Mouse (Mus musculus) heart, postnatal 4 days (tissue): ENCODE measurements at regions not wholly inside any gene's neighbourhood (a gene's known extent, or its start where the extent isn't known, plus 50 kb on each side); places are given as distances from the start of the nearest gene placed in this dataset.
"Not testable (repeated sequence)": the region's sequence is repeated elsewhere in the genome, so short reads cannot be mapped to it uniquely, and the experiment has no call there.

ENCODE experiments used
- DNase-seq: peaks from one replicate; pipeline ENCODE4 v3.0.0; 2021

- not testable (repeated sequence) for DNase-seq
These were observed 199.4 kb upstream of the Cdk6 start for GRCm38 (mm10) chr5:3141841-3142240.

- peak; percentile 47 for DNase-seq
These were observed 194.6 kb upstream of the Cdk6 start for GRCm38 (mm10) chr5:3146544-3147295.

GRCm38 (mm10) chr5:3149886-3150285 is 191.4 kb upstream of the Cdk6 start:
- DNase-seq, result not testable (repeated sequence)

- DNase-seq, result not testable (repeated sequence)
These were observed 190.5 kb upstream of the Cdk6 start for GRCm38 (mm10) chr5:3150766-3151165.

- DNase-seq, result not testable (repeated sequence)
These were observed 189.6 kb upstream of the Cdk6 start for GRCm38 (mm10) chr5:3151534-3152148.

- DNase-seq, result peak; percentile 81
These were observed 189.0 kb upstream of the Cdk6 start for GRCm38 (mm10) chr5:3152149-3152865.

- DNase-seq, result not testable (repeated sequence)
These were observed 175.8 kb upstream of the Cdk6 start for GRCm38 (mm10) chr5:3165511-3165910.

- not testable (repeated sequence) for DNase-seq
These were observed 174.8 kb upstream of the Cdk6 start for GRCm38 (mm10) chr5:3166496-3166895.

GRCm38 (mm10) chr5:3193592-3193991 is 147.7 kb upstream of the Cdk6 start:
- DNase-seq, result not testable (repeated sequence)

GRCm38 (mm10) chr5:3197952-3198841 is 143.1 kb upstream of the Cdk6 start:
- peak; percentile 55 for DNase-seq

GRCm38 (mm10) chr5:3198869-3199550 is 142.3 kb upstream of the Cdk6 start:
- DNase-seq, result not testable (repeated sequence)

- DNase-seq, result not testable (repeated sequence)
These were observed 135.1 kb upstream of the Cdk6 start for GRCm38 (mm10) chr5:3206160-3206559.

GRCm38 (mm10) chr5:3208293-3208692 is 133.0 kb upstream of the Cdk6 start:
- DNase-seq, result not testable (repeated sequence)

GRCm38 (mm10) chr5:3211284-3211683 is 130.0 kb upstream of the Cdk6 start:
- DNase-seq, result no peak

GRCm38 (mm10) chr5:3216053-3216452 is 125.2 kb upstream of the Cdk6 start:
- no peak for DNase-seq

- no peak for DNase-seq
These were observed 122.1 kb upstream of the Cdk6 start for GRCm38 (mm10) chr5:3219230-3219629.

- no peak for DNase-seq
These were observed 121.5 kb upstream of the Cdk6 start for GRCm38 (mm10) chr5:3219770-3220169.

- peak; percentile 40 for DNase-seq
These were observed 117.5 kb upstream of the Cdk6 start for GRCm38 (mm10) chr5:3223819-3224218.

GRCm38 (mm10) chr5:3224392-3225054 is 116.8 kb upstream of the Cdk6 start:
- not testable (repeated sequence) for DNase-seq

- DNase-seq, result not testable (repeated sequence)
These were observed 115.9 kb upstream of the Cdk6 start for GRCm38 (mm10) chr5:3225358-3225757.

- not testable (repeated sequence) for DNase-seq
These were observed 97.2 kb upstream of the Cdk6 start for GRCm38 (mm10) chr5:3244067-3244466.
